Mouse (Mus musculus) G1E (cell line): ENCODE measurements at regions not wholly inside any gene's neighbourhood (a gene's known extent, or its start where the extent isn't known, plus 50 kb on each side); places are given as distances from the start of the nearest gene placed in this dataset.

Source experiments
- CTCF ChIP-seq: IDR thresholded peaks from 2 replicates; pipeline ENCODE4 v1.5.1; 2012; ENCODE audit warnings: low read depth, low read length, inconsistent platforms, mixed read lengths
- GATA1 ChIP-seq: IDR thresholded peaks from 2 replicates; pipeline ENCODE4 v1.6.1; 2012; ENCODE audit warnings: borderline replicate concordance, low read length, inconsistent platforms, mixed read lengths
- GATA2 ChIP-seq: IDR thresholded peaks from 2 replicates; pipeline ENCODE4 v1.6.1; 2012; ENCODE audit warnings: low read depth, low read length, inconsistent platforms, borderline replicate concordance

GRCm38 (mm10) chr8:116354756-116355155, 150.0 kb upstream of the Dynlrb2 start:
- TF ChIP-seq CTCF, result no peak
- no peak for TF ChIP-seq GATA1
- no peak for TF ChIP-seq GATA2
